Mouse (Mus musculus): ENCODE measurements around the gene Sema3f. TPM values are rescaled to one million over a fixed set of nuclear protein-coding genes. Genes with fewer than 3 reads are reported as not detected.
A peak's percentile ranks its signal among the peaks of the same experiment; 100 is the strongest.
"Not testable (repeated sequence)": the region's sequence is repeated elsewhere in the genome, so short reads cannot be mapped to it uniquely, and the experiment has no call there.

The Sema3f gene
- polyA plus RNA-seq, 1 experiment from 2014 or later = 15.2 TPM

DNA sequence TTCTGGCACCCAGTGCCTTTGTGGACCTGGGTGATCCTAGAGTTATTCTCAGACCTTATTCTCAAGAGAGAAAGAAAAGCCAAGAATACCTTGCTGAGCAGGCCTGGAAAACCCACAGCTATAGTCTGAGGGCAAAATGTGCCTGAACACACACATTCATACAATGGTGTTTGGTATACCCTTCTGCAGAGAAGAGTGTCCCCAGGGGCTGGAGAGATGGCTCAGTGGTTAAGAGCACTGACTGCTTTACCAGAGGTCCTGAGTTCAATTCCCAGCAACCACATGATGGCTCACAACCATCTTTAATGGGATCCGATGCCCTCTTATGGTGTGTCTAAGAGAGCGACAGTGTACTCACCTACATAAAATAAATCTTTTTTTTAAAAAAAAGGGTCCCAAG, 31.4 kb downstream of the Sema3f start:
- peaks cover 16% of the 10 kb centered on the region for H3K4me1 ChIP-seq
- no peaks in the 10 kb centered on the region for H3K9me3 ChIP-seq
- no peak overlapping the region for H3K27ac ChIP-seq
- no peak overlapping the region for H3K4me3 ChIP-seq (replicated peaks)
- ATAC-seq (ENCODE audit: low FRiP score) = no peak
- H3K9ac ChIP-seq = no peak overlapping the region
- no peak overlapping the region for H3K4me2 ChIP-seq
- WGBS = 97% methylated on average over 2 of the region's 2 CpGs
- H3K36me3 ChIP-seq (replicated peaks) = peaks cover 5% of the 10 kb centered on the region
- H3K27me3 ChIP-seq = peaks cover 48% of the 10 kb centered on the region

DNA sequence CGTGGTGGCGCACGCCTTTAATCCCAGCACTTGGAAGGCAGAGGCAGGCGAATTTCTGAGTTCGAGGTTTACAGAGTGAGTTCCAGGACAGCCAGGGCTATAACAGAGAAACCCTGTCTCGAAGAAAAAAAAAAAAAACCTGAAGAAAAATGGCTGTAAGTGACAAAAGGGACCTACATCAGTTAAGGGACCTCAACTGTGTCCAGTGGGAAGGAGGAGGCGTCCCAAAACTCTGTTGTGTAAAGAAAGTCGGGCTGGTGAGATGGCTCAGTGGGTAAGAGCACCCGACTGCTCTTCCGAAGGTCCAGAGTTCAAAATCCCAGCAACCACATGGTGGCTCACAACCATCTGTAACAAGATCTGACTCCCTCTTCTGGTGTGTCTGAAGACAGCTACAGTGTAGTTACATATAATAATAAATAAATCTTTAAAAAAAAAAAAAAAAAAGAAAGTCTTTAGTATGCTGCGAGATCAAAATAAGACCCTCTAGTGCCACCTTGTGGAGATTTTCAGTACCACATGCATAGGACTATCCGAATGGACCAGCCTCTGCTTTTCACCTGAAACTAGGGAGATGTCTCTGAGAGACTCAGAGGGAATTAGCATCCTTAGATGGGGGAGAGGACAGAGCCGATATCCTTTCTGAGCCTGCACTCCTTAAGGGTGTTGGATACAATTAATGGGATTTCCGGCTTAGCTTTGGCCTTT, 32.3 kb downstream of the Sema3f start:
- H3K27me3 ChIP-seq = peaks cover 51% of the 10 kb centered on the region
- not testable (repeated sequence) for H3K4me3 ChIP-seq (replicated peaks)
- 39% methylated on average over 14 of the region's 14 CpGs for WGBS

DNA sequence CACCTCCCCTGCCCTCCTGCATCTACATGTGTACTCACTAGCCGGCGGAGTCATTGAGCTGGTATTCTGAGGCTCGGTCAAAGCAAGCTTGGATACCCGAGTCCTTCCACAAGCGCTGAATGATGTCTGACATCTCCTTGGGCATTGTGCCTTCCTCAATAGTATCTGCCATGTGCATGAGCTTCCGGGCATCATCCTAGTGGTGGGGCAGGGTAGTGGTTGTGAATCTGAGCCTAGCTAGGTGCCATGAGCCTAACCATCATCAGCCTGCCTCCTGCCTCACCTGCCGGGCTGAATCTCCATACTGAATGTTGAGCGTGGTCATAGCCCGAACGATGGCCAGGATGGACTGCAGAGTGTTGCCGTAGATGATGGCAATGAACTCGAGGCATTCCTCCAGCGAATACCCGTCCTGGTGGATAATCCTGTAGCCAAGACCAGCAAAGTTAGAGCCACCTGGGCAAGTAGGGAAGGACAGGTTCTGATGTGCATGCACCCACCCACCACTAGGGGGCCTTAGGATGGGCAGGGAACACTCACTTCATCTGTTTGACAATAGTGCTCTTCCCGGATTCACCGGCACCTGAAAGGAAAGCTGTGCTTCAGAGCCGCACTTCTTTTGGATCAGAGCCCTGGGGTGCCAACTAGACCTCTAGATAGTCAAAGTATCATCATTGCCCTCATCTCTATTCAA, 33.0 kb downstream of the Sema3f start:
- Histone ChIP-seq H3K27me3 (peaks cover 51% of the 10 kb centered on the region), H3K9me3 (no peaks in the 10 kb centered on the region), H3K9ac (no peak overlapping the region), H3K4me1 (peaks cover 16% of the 10 kb centered on the region), H3K27ac (no peak overlapping the region), H3K4me2 (peak overlapping the region; percentile 67; the same call in 1 of the 2 replicates), H3K36me3 (replicated peaks) (no peaks in the 10 kb centered on the region), H3K4me3 (replicated peaks) (no peak overlapping the region)
- WGBS = 21% methylated on average over 17 of the region's 17 CpGs
- ATAC-seq (ENCODE audit: low FRiP score) = no peak

More for the DNA sequence above, 32.3 kb downstream of the Sema3f start:
- not testable (repeated sequence) for H3K27ac ChIP-seq; ATAC-seq (ENCODE audit: low FRiP score); H3K9me3 ChIP-seq; H3K4me2 ChIP-seq; H3K36me3 ChIP-seq (replicated peaks); H3K9ac ChIP-seq
- H3K4me1 ChIP-seq = peaks cover 16% of the 10 kb centered on the region

DNA sequence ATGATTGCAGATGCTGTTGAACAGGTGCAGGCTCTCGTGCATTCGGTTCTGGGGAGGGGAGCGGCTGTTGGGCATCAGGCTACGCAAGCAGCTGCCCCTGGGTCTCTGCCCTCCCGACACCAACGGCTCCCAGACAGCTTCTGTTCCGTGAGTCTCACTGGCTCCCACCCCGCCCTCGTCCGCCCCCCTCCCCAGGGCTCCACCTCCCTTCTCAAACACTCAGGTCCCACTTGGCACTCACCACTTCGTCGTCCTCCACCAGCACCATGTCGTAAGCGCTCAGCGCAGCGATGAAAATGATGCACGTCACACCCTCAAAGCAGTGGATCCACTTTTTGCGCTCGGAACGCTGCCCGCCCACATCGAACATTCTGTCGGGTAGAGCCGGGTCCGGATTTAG, 34.0 kb downstream of the Sema3f start:
- Histone ChIP-seq H3K27ac (no peak overlapping the region), H3K27me3 (peaks cover 51% of the 10 kb centered on the region), H3K36me3 (replicated peaks) (no peaks in the 10 kb centered on the region), H3K9me3 (no peaks in the 10 kb centered on the region), H3K4me2 (peak overlapping the region; percentile 67), H3K4me3 (replicated peaks) (peak overlapping the region; percentile 36), H3K9ac (peak overlapping the region; percentile 40), H3K4me1 (peaks cover 16% of the 10 kb centered on the region)
- peak; percentile 49 for ATAC-seq (ENCODE audit: low FRiP score)
- 2% methylated on average over 24 of the region's 25 CpGs for WGBS

DNA sequence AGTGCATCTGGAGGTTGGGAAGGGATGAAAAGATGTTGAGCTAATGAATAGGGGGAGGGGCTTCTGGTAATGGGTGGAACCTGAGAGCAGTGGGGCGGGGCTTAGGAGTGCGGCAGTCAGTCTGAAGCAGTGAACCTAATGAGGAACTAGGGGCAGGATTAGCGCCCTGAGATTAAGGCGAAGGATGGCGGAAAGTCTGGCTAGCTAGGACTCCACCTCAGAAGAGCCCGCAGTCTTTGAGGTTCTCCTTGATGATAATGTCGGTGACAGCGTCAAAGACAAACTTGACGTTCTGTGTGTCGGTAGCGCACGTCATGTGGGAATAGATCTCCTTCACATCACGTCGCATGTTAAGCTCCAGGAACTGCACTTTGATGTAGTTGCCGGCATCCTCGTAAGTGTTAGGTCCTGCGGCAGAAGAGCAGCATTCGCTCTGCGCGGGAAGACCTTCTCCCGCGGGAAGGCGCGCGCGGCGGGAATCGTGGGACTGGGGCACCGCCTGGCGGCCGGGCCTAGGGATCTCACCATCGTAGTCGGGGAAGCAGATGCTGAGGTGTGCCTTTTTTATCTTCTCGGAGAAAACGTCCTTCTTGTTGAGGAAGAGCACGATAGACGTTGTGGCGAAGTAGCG, 34.5 kb downstream of the Sema3f start:
- Histone ChIP-seq H3K27ac (no peak overlapping the region), H3K4me2 (peak overlapping the region; percentile 67), H3K27me3 (peaks cover 51% of the 10 kb centered on the region), H3K4me1 (peaks cover 16% of the 10 kb centered on the region), H3K36me3 (replicated peaks) (no peaks in the 10 kb centered on the region), H3K9ac (peak overlapping the region; percentile 40), H3K9me3 (no peaks in the 10 kb centered on the region), H3K4me3 (replicated peaks) (peak overlapping the region; percentile 36)
- peak; percentile 67 for ATAC-seq (ENCODE audit: low FRiP score)
- WGBS = under 1% methylated on average over 39 of the region's 39 CpGs

DNA sequence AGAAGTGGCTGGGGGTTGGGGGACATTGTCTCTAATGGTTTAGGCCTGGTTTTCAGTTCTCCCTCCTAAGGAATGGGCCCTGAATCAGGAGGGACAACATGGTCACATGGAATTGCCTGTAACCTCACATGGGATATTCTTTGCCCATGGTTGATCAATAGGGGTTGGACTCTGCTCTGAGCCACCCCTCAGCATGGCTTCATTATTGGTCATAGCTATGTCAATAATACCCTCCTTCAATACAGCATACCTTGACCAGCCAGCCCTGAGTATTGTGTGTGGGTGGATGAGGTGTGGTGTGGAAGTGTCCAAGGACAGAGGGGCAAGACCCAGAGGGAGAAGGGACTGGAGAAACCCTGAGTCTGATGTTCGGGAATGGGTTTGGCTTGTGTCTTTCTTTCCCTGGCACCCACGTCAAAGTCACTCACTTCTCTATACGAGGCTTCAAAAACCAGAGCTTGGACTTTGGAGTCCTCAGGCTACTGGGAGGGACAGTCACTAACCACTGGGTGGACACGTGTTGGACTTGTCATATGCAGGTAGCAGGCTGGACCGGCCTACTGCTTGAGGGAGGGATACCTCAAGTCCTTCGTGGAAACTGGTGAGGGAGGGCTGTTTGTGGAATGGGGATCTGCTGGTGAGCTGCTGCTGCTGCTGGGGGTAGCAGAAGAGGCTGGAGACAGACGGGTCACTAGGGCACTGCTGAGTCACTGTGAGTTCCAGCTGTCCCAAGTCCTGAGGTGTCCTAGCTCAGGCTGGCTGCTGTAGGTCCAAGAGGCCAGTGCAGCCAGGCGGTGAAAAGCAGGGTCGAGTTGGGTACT, 35.5 kb downstream of the Sema3f start:
- Histone ChIP-seq H3K27me3 (peaks cover 52% of the 10 kb centered on the region), H3K4me2 (no peak overlapping the region), H3K9ac (no peak overlapping the region), H3K27ac (no peak overlapping the region), H3K36me3 (replicated peaks) (no peaks in the 10 kb centered on the region), H3K4me1 (peaks cover 23% of the 10 kb centered on the region), H3K9me3 (no peaks in the 10 kb centered on the region), H3K4me3 (replicated peaks) (no peak overlapping the region)
- ATAC-seq (ENCODE audit: low FRiP score) = no peak
- 55% methylated on average over 9 of the region's 9 CpGs for WGBS

DNA sequence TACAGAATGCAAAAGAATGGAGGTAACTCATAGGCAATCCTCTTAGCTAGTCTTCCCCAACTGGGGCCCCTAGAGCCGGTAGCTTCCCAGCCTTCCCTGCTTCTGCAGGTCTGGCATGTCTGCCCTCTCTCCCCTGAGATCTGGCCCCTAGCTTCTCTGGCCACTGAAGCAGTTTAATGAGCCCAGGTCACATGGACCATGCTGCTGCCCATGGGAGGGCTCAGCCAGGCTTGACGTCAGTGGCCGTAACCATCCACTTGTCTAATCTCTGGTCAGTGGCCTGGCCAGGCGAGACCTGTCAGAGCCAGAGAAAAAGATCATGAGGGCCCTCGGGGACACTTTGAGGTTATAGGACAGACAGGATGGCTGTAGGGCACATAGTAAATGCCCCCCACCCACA, 40.0 kb downstream of the Sema3f start:
- no peaks in the 10 kb centered on the region for H3K36me3 ChIP-seq (replicated peaks)
- no peak overlapping the region for H3K4me3 ChIP-seq (replicated peaks)
- peaks cover 41% of the 10 kb centered on the region for H3K4me1 ChIP-seq
- no peak overlapping the region for H3K27ac ChIP-seq
- 65% methylated on average over 5 of the region's 5 CpGs for WGBS
- H3K4me2 ChIP-seq = no peak overlapping the region
- no peaks in the 10 kb centered on the region for H3K9me3 ChIP-seq
- H3K9ac ChIP-seq = no peak overlapping the region
- H3K27me3 ChIP-seq = peaks cover 61% of the 10 kb centered on the region
- ATAC-seq (ENCODE audit: low FRiP score) = no peak

DNA sequence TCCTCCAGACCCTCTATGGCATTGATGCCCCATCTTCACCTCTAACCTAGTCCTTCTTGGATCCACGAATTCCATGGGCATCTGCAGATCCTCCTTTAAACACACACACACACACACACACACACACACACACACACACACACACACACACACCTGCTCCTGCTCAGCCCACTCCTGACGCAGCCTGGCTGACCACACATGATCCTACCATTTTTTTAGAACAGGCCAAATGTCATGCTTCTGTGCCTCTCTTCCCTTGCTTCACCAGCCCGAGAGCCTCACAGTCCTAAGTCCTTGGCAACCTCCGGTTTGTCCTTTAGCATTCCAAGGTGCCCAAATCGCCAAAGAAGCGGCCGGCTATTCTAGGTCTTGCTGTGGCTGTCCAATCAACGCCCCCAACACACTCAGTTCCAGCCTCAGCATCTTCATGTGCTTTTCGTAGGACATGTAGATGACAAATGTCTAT, 40.8 kb downstream of the Sema3f start, which contains the start of gene Slc38a3:
Gene Slc38a3 (minus strand): TSS at position 51 of the 466 bp plus-strand sequence.
- Histone ChIP-seq H3K9ac (no peak within 1 kb of the TSS; the same call in 1 of the 2 replicates), H3K9me3 (no peaks in the 10 kb centered on the region), H3K36me3 (replicated peaks) (no peaks in the 10 kb centered on the region), H3K4me2 (no peak within 1 kb of the TSS), H3K4me1 (peaks cover 39% of the 10 kb centered on the region), H3K4me3 (replicated peaks) (no peak within 1 kb of the TSS), H3K27ac (no peak within 1 kb of the TSS), H3K27me3 (peaks cover 57% of the 10 kb centered on the region)
- WGBS = 88% methylated on average over 9 of the region's 9 CpGs
- ATAC-seq (ENCODE audit: low FRiP score) = no peak

DNA sequence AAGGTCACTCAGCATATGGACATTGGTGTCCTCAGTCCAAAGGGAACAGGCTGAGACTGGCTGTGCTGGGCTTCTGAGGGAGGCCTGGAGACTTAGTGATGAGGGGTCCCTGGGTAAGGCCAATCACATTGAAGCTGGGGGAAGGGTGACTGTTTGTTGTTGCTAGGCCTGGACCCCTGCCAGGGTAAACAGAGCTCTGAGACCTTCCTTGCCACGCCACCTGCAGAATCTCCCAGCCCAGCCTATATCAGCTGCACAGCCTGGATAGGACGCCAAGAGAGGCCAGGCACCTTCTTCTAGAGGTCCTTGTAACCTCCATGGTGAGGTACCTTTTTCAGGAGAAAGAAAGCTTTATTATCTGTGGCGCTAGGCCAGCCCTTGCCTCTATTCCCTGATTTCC, 41.4 kb downstream of the Sema3f start:
- H3K4me2 ChIP-seq = no peak overlapping the region
- no peaks in the 10 kb centered on the region for H3K9me3 ChIP-seq
- H3K27me3 ChIP-seq = peaks cover 53% of the 10 kb centered on the region
- no peak overlapping the region for H3K4me3 ChIP-seq (replicated peaks)
- no peak for ATAC-seq (ENCODE audit: low FRiP score)
- H3K36me3 ChIP-seq (replicated peaks) = no peaks in the 10 kb centered on the region
- no peak overlapping the region for H3K9ac ChIP-seq
- WGBS = 66% methylated on average over 3 of the region's 3 CpGs
- no peak overlapping the region for H3K27ac ChIP-seq
- peaks cover 41% of the 10 kb centered on the region for H3K4me1 ChIP-seq

DNA sequence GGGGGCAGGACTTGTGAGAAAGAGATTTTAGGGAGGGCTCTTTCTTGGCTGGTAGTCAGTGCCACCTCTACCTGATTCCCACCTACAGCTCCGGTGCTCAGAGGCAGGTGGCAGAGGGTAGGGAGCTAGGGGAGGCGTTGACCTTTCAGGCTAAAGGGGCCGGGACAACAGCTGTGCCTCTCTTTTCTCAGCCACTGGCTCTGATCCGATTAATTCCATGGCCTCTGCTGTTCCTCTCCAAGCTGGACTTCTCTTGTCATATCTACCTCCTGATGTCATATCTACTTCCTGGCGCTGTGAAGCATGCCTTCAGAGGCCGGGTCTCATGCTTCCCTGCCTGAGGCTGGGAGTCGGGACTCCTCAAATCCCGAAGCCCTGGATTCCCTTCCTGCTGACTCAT, 42.3 kb downstream of the Sema3f start:
- Histone ChIP-seq H3K36me3 (replicated peaks) (no peaks in the 10 kb centered on the region), H3K4me3 (replicated peaks) (no peak overlapping the region), H3K4me1 (peaks cover 50% of the 10 kb centered on the region), H3K27me3 (peaks cover 49% of the 10 kb centered on the region), H3K4me2 (peak overlapping the region; percentile 83; the same call in 1 of the 2 replicates), H3K27ac (no peak overlapping the region), H3K9me3 (no peaks in the 10 kb centered on the region), H3K9ac (0 out of 2 replicates have a peak overlapping the region, but pooled peaks have one; percentile 57)
- no peak for ATAC-seq (ENCODE audit: low FRiP score)
- WGBS = 26% methylated on average over 8 of the region's 8 CpGs

DNA sequence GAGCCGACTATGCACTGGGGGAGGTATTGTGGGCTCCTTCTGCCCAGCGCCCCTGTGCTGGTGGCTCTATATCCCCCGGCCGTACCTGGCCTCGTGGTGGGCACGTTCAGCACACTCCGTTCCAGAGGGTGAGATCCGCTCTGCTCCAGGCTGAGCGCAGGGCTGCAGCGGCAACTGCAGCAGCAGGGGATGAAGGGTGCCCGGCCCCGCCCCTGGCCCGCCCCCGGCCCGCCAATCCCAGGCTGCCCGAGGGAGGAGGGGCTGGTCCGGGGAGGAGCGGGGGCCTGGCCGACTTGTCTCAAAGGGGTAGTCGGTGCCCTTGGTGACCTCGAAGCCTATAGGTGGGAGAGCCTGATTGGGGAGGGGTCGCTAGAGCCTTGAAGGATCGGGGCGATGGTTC, 43.1 kb downstream of the Sema3f start:
- Histone ChIP-seq H3K9me3 (no peaks in the 10 kb centered on the region), H3K9ac (peak overlapping the region; percentile 57), H3K36me3 (replicated peaks) (no peaks in the 10 kb centered on the region), H3K4me2 (peak overlapping the region; percentile 83), H3K4me3 (replicated peaks) (peak overlapping the region; percentile 39), H3K27ac (0 out of 2 replicates have a peak overlapping the region, but pooled peaks have one; percentile 19), H3K4me1 (peaks cover 50% of the 10 kb centered on the region), H3K27me3 (peaks cover 49% of the 10 kb centered on the region)
- peak; percentile 88 for ATAC-seq (ENCODE audit: low FRiP score)
- under 1% methylated on average over 24 of the region's 24 CpGs for WGBS
